Mouse (Mus musculus): ENCODE data around the gene Cttn.

Gene Cttn

DNA sequence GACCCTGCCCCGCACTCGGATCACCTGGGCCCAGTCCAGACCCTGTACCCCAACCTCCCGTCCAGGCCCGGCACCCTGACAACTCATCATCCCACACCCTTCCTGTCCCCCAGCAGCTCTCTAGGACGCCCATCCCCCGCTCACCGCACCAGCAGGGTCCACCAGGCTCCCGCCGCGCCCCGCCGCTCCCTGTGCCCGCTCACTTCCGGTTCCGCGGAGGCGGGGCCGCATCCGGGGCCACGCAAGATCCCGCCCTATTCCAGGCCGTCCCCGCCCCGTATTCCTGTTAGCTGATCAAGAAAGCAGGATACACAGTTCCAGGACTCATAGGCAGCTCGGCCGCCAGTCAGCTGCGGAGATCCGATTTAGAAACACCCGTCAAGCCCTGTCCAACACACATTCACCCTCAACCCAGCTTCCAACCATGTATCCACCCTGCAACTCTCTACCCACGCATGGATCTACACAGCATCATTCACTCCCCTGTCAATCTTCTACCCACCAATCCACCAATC, at the start of gene Cttn:
Gene Cttn, minus strand, starts transcription at position 465 of the 515 bp plus-strand sequence.
- peak; percentile 88 for DNase-seq (ENCODE audit: low spot score in 2 of 2)

DNA sequence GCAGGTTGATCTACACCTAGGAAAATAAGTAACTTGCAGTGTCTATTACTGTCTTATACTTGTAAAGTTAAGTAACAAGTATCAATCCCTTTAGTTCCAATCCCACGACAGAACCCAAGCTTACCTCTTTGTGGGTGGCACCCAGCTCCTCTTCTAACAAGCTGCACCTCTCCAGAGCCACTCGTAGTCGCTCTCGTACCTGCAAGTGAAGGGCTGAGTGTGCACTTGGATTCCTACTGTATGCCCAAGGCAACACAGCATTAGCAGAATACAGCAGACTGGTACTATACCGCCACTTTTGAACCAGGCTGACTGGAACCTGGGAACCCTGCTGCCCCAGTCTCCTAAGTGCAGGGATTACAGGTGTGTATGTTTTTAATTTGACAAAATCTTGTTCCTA, 49.0 kb upstream of the Cttn start:
- DNase-seq (ENCODE audit: low spot score in 2 of 2), result no peak

DNA sequence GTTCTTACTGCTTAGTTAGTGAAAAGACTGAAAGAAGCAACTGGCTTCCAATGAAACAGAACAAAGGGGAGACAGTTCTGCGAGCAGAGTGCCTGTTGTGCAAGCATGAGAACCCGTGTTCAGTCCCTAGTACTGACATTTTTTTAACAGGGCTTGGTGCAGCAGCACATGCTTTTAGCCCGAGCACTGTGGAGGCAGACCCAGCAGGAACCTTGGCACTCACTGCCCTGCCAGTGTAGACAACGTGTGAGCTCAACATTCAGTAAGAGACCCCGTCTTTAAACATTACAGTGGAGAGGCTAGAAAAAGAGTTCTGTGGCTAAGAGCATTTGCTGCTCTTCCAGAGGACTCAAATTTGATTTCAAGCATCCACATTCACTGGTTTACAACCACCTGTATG, 45.9 kb upstream of the Cttn start:
- DNase-seq (ENCODE audit: low spot score in 2 of 2), result no peak

DNA sequence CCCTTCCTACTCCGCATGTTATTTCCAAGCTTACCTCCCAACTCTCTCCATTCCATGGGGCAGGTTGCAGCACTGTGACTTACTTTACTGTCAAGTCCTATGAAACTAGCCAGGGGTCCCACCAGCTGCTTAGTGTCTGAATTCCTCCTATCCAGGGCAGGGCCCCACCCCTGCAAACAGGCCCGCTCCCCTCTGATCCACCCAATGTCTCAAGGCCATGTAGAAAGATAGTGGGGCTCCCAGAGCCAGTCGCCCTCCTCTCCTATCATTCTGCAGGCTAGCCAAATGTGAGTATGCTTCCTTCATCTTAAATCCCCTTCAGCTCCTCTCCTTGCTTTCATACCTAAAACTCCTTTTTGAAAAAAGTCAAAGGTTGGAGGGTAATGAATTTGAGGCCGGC, 38.3 kb upstream of the Cttn start:
- no peak for DNase-seq (ENCODE audit: low spot score in 2 of 2)

DNA sequence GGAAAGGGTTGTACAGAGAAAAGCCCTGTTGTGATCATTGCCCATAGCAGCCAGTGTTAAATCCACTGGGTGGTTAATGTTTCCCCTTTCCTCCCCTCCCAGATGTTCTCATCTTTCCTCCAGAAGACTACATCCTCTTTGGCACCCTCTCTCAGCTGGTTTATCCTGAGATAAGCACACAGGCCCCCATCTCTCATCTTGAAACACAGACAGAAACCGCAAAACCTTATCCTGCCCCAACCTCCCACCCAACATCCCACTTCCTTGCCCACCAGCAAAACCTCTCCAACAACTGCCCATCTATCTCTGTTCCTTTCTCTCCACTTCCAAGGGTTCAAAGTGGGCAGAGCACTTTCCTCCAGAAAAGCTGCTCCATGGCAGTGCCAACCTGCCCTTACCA, 36.0 kb upstream of the Cttn start:
- DNase-seq (ENCODE audit: low spot score in 2 of 2), result no peak

DNA sequence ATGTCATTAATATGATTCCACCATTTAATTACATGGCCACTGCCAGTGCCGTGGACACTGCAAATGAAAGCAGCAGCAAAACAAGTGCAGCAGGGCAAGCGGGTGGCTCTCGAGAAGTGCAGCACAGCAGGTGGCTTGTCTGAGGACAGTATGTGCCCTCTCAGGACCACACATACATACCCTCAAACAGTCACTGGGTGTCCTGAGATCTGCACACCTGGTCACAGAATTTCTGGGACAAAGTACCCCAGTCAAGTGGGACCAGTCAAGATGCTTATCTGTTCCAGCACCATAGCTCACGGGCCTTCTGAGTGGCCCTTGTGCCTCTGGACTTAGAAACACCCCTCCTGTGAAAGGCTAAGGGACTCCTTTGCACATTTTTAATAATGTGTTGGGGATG, 33.1 kb upstream of the Cttn start:
- DNase-seq (ENCODE audit: low spot score in 2 of 2), result no peak

DNA sequence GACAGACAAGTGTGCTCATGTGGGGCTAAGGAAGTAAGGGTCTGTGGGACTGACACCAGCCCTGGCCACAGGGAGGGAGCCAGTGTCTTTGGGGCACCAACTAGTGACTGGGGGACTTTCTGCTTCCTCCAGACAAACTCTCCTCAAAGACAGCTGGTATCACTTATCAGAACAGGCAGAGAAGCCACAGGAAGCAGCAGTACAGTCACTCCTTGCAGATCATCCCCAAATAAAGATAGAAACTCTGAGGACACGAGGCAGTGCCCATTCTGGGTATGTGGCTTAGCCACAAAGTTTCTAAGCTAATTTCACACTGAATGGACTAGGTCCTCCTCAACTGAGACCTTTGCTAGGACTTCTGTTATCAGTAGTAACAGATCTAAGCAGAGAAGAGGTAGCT, 22.1 kb upstream of the Cttn start:
- DNase-seq (ENCODE audit: low spot score in 2 of 2), result no peak

DNA sequence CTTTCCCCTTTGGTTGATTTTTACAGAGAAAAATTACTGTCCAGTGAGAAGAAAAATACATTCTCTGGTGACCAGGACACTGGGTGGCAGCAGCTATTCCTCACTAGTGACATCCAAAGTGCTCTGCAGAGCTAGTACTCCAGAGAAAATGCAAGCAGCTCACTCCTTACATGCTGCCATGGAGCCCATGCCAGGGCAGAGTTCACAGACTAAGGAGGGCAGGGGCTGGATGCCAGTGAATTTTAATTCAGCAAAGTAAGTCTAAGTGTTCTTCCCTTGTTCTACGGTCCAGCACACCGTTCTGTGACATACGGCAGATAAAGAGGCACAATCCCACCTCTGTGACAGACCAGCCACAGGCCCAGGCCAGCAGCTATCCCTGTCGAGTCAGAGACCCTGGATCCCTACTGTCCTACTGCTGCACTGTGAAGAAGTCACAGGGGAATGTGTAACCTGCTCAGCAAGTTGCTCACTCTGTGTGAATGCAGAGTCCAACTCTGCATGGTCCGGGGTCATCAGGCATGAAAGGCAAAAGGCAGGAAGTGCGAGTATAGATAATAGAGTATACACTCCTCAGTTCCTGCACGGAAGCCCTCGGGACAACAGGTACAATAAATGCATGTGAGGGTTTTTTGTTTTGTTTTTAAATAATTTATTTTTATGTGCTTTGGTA, 19.5 kb upstream of the Cttn start:
- DNase-seq (ENCODE audit: low spot score in 2 of 2), result no peak

DNA sequence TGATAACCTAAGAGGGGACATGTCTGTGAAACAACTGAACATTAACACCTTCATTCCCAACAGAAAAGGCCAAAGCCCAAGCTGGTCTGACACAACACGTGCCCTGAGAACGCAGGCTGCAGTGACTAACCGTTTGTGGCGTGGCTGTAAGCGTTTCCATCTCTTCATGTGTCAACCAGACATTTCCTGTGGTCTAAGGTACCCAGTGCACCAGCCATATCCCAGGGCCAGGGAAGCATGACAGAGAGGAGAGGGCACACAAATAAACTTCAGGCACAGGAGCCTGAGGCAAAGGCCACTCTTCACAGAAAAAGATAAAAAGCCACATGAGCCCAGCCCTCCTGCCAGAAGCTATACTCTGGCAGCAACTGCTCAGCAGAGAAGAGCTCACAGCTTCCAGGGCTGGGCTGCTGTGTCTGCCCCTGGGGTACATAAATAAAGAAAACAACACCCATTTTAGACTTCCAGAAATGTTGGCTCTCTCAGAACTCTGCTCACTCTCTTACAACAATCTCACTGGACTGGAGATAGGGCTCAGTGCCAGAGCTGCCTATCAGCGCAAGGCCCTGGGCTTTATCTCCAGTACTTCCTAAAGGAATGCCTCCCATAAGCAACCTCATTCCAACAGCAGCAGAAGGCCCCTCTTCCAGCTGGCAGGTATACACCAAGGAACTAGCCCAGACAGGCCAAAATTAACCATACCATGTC, 18.4 kb upstream of the Cttn start:
- DNase-seq (ENCODE audit: low spot score in 2 of 2), result no peak

DNA sequence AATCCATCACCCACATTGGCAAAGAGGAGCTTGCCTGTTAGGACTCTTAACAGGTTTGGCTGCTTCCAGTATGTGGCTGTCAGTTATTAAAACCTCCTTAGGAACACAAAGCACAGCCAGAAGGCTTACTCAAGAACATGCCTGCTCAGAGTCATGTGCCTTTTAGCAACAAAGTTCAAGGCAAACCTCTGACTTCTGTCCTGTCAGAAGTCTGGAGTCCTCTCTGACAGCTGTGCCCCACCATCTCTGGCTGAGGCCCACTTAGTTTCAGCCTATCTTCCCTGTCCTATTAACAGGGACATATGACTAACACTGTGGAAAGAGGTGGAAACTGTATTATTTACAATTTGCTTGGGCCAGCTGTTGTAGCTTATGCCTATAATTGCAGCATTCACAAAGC, 9.5 kb upstream of the Cttn start:
- DNase-seq (ENCODE audit: low spot score in 2 of 2), result no peak

DNA sequence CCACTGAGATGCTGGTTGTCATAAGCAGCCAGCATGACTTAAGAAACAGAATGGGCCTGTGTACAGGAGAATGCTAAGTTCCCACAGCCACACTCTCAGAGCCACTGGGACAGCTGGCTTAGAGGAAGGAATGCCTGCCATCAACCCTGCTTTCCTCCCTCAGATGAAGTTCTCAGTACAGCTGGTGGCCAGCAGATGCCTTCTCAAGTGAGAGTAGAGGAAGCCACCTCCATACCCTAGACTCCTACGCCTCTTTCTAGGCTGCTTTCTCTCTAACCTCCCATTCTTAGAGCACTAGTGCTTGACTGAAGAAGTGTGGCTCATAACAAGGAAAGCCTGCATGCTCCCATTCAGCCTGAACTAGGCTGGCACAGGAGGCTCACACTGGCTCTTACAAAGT, 8.8 kb upstream of the Cttn start:
- DNase-seq (ENCODE audit: low spot score in 2 of 2), result peak; percentile 60 to 82

DNA sequence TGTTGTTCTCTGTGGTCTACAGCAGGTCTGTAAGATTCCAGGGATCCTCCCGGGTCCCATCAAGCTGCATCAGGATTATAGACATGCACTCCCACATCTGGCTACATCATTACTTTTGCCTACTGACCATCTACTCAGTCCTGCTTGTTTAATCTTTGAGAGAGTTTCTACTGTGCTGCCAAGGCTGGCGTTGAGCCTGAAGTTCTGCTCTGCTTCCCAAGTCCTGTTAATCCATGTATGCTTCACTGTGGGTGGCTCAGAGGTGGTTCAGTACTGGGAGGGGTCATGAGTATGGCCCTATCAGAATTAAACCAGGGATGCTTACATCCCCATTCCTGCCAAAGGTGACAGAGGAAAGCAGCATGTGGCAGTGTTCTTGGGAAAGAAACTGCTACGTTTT, 4.9 kb upstream of the Cttn start:
- no peak for DNase-seq (ENCODE audit: low spot score in 2 of 2)

DNA sequence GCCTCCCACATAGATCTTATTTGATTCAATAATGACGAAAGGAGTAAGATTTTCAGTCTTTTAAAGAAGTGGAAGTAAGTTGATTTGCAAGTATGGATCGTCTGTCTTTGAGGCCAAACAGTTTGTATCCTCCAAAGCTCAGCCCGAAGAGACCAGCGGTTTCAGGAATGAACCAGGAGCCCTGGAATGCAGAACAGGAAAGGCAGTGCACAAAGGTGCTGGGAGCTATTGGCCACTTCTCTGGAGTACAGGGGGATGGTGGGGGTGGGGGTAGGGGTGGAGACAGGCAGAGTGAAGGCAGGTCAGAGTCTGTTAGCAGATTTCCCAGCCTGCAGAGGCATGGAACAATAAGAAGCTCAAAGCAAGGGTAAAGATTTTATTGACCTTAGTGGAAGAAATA, 2.7 kb upstream of the Cttn start:
- DNase-seq (ENCODE audit: low spot score in 2 of 2), result no peak

DNA sequence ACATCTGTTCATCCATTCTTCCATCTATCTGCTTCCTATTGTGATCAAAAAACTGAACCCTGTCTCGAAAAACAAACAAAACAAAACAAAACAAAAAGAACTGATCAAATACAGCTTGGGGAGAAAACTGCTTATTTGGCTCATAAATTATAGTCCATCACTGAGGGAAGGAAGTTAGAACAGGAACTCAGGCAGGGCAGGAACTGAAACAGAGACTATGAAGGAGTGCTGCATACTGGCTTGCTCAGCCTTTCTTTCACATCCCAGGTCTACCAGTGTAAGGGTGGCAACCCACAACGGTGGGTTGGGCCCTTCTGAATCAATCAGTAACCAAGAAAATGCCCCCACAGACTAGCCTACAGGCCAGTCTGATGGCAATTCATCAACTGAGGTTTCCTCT, 294 bp upstream of the Cttn start:
- DNase-seq (ENCODE audit: low spot score in 2 of 2), result no peak

DNA sequence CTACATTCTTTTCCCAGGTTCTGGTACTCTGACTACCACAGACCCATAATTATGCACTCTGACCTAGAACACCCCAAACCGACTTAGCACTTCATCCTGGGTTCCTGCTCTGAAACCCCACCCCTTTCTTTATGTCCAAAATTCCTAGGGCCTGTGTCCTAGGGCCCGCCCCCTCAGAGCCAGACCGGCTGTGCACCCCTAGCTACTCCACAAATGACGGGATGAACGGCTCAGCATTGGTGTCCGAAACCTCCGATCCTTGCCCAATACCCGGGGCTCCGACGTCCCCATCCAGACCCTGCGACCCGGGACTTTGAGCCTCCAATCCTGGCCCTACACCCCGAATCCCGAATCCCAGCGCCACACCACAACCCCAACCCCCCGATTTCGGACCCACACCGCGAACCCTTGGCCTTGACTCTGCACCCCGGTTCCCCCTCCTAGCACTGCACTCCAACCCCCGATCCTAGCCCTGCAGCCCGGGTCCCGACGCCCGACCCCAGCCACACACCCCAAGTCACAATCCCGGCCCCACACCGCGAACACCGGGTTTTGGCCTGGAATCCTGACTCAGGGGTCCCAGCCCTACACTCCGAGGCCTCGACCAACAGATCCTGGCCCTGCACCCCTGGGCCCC, 783 bp downstream of the Cttn start:
- DNase-seq (ENCODE audit: low spot score in 2 of 2), result no peak

DNA sequence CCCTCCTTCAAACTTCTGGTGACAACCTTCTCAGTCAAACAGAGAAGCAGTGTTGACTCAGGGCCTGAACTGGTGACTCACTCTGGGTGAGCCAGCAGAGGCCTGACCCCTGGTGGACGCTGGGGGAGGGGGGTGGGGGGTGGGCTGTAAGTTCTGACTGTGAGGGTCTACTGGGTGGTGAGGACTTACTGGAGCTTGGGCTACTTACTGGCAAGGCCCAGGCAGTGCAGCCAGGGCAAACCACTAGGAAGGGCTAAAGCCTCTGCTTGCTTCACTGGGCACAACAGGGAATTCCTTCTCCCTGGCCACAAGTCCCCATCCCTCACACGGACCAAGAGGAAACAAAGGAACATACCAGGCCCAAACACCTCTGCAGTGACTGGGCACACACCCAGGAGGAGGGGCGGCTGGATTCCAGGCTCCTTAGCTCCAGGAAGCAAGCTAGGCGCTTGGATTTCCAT, 1.6 kb downstream of the Cttn start:
- no peak for DNase-seq (ENCODE audit: low spot score in 2 of 2)

DNA sequence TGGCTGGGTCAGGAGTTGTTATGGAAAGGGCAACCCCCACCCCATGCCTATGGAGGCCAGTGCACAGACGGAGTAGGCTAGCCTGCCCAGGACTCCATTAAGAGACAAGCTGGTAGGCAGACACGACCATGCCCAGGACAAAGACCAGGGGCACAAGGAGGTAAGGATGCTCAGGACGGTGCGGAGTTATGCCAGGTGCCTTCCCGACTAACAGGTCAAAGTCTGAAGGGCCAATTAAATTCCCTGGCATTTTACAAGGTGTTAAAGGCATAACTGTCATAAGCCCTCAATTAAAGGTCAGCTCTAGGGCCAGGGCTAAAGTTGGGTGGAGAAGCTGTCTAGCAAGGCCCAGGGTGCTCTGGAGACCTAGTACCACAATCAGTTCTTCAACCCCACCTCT, 2.1 kb downstream of the Cttn start:
- DNase-seq (ENCODE audit: low spot score in 2 of 2), result no peak

DNA sequence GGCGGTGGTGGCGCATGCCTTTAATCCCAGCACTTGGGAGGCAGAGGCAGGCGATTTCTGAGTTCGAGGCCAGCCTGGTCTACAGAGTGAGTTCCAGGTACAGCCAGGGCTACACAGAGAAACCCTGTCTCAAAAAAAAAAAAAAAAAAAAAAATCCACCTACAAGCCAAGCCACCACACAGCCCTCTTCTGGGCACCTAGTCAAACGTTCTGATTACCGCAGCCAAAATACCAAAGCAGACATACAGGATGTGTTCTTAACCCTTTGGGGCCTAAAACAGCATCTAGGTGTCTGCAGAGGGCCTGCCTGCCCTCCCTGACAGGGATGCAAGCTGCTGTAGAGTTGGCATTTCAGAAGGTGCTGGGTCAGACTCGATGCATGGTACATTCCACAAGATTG, 8.2 kb downstream of the Cttn start:
- no peak for DNase-seq (ENCODE audit: low spot score in 2 of 2)

DNA sequence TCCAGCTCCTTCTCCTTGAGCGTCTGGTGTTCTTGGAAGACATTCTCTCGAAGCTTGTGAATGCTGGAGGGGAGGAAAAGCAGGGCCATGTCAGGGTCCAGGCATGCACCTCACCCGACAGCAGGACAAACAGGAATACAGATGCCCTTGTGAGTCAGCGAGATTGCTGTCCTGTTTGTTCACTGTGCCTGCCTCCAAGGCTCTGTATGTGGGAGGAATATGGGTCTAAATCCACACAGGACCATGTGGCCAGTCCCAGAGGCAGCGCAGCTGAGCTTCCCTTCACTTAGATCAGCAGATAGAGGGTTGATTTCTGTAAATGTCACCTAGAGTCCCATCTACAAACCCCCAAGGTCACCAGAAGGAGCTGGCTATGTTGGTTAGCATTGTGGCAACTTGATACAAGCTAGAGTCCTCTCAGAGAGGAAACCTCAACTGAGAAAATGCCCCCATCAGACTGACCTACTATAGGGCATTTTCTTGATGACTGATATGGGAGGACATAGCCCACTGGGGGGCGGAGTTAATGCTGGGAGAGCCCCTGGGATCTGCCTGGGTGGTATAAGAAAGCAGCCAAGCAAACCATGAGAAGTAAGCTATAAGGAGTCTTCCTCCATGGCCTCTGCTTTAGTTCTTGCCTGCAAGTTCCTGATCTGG, 9.4 kb downstream of the Cttn start:
- DNase-seq (ENCODE audit: low spot score in 2 of 2), result no peak

DNA sequence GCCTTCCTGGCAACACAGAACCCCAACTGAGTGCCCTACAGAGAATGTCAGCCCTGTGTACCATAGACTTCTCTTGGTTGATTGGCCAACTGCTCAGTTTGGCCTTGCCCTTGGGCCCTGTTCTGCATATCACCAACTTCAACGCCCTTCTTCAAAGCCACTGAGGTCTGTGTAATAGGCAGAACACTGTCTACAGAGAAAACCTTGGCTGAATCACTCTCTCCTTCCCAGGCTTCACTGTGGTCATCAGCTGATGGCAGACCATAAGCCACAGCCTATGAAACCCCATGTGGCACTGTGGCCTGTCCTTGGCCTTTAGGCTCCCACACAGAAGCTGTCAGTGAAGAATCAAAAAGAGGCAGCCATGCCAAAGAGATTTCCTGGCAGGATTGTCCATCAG, 11.9 kb downstream of the Cttn start:
- no peak for DNase-seq (ENCODE audit: low spot score in 2 of 2)

DNA sequence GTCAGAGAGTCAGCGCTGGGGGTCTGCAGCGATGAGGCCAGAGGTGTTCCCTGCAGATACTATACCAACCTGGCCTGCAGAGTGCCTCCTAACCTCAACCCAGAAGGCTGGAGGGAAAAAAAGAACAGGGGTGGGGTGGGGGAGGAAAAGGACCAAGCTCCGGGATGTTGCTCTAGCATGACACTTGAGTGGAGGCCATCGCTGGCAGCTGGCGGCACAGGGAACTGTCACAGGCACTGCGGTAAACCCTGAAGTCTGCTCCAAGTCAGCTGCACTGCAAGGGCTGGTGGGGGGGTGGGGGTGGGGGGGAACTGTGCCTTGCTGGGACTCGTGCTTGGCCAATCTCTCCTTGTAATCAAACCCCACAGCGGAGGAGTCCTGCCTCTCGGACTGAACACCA, 20.1 kb downstream of the Cttn start:
- no peak for DNase-seq (ENCODE audit: low spot score in 2 of 2)
